ENCODE assay signal across 8 mouse cellular contexts in the genomic region with DNA sequence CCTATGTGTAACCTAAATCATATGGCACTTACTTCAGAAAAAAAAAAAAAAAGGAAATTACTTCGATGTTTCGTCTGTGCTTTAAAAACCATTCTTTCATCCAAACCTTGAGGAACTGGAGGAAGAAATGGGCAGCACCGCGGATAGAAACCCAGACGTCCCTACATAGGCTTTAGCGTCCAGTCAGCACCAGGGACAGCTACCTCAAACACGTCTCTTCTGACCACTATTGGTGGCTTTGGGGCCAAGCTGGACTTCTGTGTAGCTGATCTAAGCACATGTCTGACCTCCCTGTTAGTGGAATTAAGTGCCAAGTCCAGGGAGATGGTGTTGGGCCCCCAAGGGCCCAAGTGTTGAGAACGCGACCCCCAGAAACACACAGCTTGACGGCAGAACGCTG. TPM values are rescaled to one million over a fixed set of nuclear protein-coding genes. Genes with fewer than 3 reads are reported as not detected.
DNase-seq lines count a peak whose midpoint lies in the region; ATAC-seq and TF ChIP-seq lines count a peak whose summit lies in the region.

Gene Fbll1 (minus strand): TSS at position 11 of the 400 bp plus-strand sequence.

- H3K9ac ChIP-seq in forebrain, postnatal 0 days = peak within 1 kb of the TSS; percentile 85
- H3K9ac ChIP-seq in liver, embryonic 11.5 days (ENCODE audit: low read depth, low read length) = no peak within 1 kb of the TSS

- no peaks in the 10 kb centered on the region for H3K36me3 ChIP-seq in forebrain, postnatal 0 days (ENCODE audit: insufficient read depth)
- H3K36me3 ChIP-seq in kidney, adult 2 months (ENCODE audit: control insufficient read depth, insufficient read depth, low read length) = no peaks in the 10 kb centered on the region
- H3K36me3 ChIP-seq in liver, embryonic 11.5 days (ENCODE audit: control insufficient read depth, insufficient read depth, low read length) = no peaks in the 10 kb centered on the region

- DNase-seq in urinary bladder, adult 18-20 months (ENCODE audit: low spot score in 2 of 2) = peak; percentile 8 to 16
- no peak for DNase-seq in urinary bladder, postnatal 10 days (ENCODE audit: low spot score)
- peak; percentile 10 for DNase-seq in cerebellum, adult 11 months
- DNase-seq in forebrain, postnatal 0 days = no peak
- peak; percentile 26 for DNase-seq in kidney, adult 2 months
- DNase-seq in liver, embryonic 11.5 days (ENCODE audit: low spot score) = peak; percentile 57
- no peak for DNase-seq in spleen, postnatal 36 days (ENCODE audit: low spot score in 2 of 2)

- H3K27me3 ChIP-seq in forebrain, postnatal 0 days (ENCODE audit: insufficient read depth, low read length) = no peaks in the 10 kb centered on the region; the same call in 1 of the 2 replicates
- H3K27me3 ChIP-seq in kidney, adult 2 months (replicated peaks; ENCODE audit: control insufficient read depth, insufficient read depth, low read length) = peaks cover 3% of the 10 kb centered on the region; the same call in 1 of the 2 replicates
- H3K27me3 ChIP-seq in liver, embryonic 11.5 days (replicated peaks; ENCODE audit: control insufficient read depth, insufficient read depth, low read length) = peaks cover 57% of the 10 kb centered on the region

- 0 out of 2 replicates have a peak, but pooled peaks have one; percentile 2 for ATAC-seq in forebrain, postnatal 0 days
- ATAC-seq in liver, embryonic 11.5 days (replicated peaks; ENCODE audit: low FRiP score) = no peak

- TF ChIP-seq POLR2A in kidney, adult 2 months (IDR thresholded peaks at IDR 0.05; ENCODE audit: low read depth, low read length) = no peak
- no peak for TF ChIP-seq POLR2A in olfactory bulb, adult 2 months (IDR thresholded peaks at IDR 0.05; ENCODE audit: insufficient read depth, low read depth, low read length)

- TF ChIP-seq CTCF in forebrain, postnatal 0 days (IDR thresholded peaks at IDR 0.05; ENCODE audit: low read depth) = no peak
- TF ChIP-seq CTCF in kidney, adult 2 months (conservative IDR thresholded peaks at IDR 0.05; ENCODE audit: insufficient read depth, insufficient read length, low read depth, low read length) = no peak
- TF ChIP-seq CTCF in olfactory bulb, adult 2 months (IDR thresholded peaks at IDR 0.05; ENCODE audit: insufficient read depth, low read depth, low read length) = no peak

- H3K27ac ChIP-seq in forebrain, postnatal 0 days (ENCODE audit: low read depth, low read length) = peak within 1 kb of the TSS; percentile 92
- no peak within 1 kb of the TSS for H3K27ac ChIP-seq in kidney, adult 2 months (ENCODE audit: insufficient read depth, low read depth, low read length)
- H3K27ac ChIP-seq in liver, embryonic 11.5 days (ENCODE audit: low read depth, low read length) = no peak within 1 kb of the TSS
- peak within 1 kb of the TSS; percentile 87 for H3K27ac ChIP-seq in olfactory bulb, adult 2 months (ENCODE audit: insufficient read depth, low read depth, low read length)

- H3K9me3 ChIP-seq in forebrain, postnatal 0 days (ENCODE audit: low read length) = no peaks in the 10 kb centered on the region
- H3K9me3 ChIP-seq in liver, embryonic 11.5 days (ENCODE audit: control insufficient read depth, low read length) = no peaks in the 10 kb centered on the region

- peak within 1 kb of the TSS; percentile 72 for H3K4me3 ChIP-seq in forebrain, postnatal 0 days (ENCODE audit: low read depth, low read length)
- no peak within 1 kb of the TSS for H3K4me3 ChIP-seq in kidney, adult 2 months (ENCODE audit: insufficient read depth, low read depth, low read length)
- peak within 1 kb of the TSS; percentile 40 for H3K4me3 ChIP-seq in liver, embryonic 11.5 days (ENCODE audit: low read depth, low read length)
- peak within 1 kb of the TSS; percentile 88 for H3K4me3 ChIP-seq in olfactory bulb, adult 2 months (ENCODE audit: insufficient read depth, low read depth, low read length)

- 8% methylated on average over 11 of the region's 11 CpGs for WGBS in forebrain, postnatal 0 days
- 17% methylated on average over 11 of the region's 11 CpGs for WGBS in kidney, adult 2 months
- WGBS in liver, embryonic 11.5 days = 15% methylated on average over 11 of the region's 11 CpGs
- 4% methylated on average over 11 of the region's 11 CpGs for WGBS in olfactory bulb, adult 2 months

- peak within 1 kb of the TSS; percentile 81 for H3K4me2 ChIP-seq in forebrain, postnatal 0 days (ENCODE audit: low read depth)
- H3K4me2 ChIP-seq in liver, embryonic 11.5 days = peak within 1 kb of the TSS; percentile 59

- peaks cover 15% of the 10 kb centered on the region for H3K4me1 ChIP-seq in forebrain, postnatal 0 days (ENCODE audit: insufficient read depth)
- H3K4me1 ChIP-seq in kidney, adult 2 months (ENCODE audit: control insufficient read depth, insufficient read depth, low read length) = no peaks in the 10 kb centered on the region
- peaks cover 7% of the 10 kb centered on the region; the same call in 1 of the 2 replicates for H3K4me1 ChIP-seq in liver, embryonic 11.5 days (replicated peaks; ENCODE audit: control insufficient read depth, insufficient read depth, low read length)
- H3K4me1 ChIP-seq in olfactory bulb, adult 2 months (ENCODE audit: control insufficient read depth, insufficient read depth, low read length) = peaks cover 17% of the 10 kb centered on the region

RNA-seq across cellular contexts. Expression of gene Fbll1, which starts in this region (rescaled TPM):
- total RNA-seq in forebrain, postnatal 0 days (2014; rRNA removed) = 51.2 and 72.6 TPM in 2 replicates
- polyA plus RNA-seq in forebrain, postnatal 0 days (2015; fragmentation: Nextera tagmentation; extraction: Ambion mirVana) = 32.9 and 35.4 TPM in 2 replicates
- polyA plus RNA-seq in kidney, adult 2 months (2012; rRNA removed) = 0.05 TPM in 1 of 2 replicates, not detected in the other
- polyA plus RNA-seq in liver, embryonic 11.5 days (2014; fragmentation: Nextera tagmentation; extraction: Ambion mirVana) = not detected in 2 replicates
- polyA plus RNA-seq in olfactory bulb, adult 2 months (2012; ENCODE audit: insufficient read depth, insufficient read length, low replicate concordance, missing spikeins) = not detected in 2 replicates

Comparison
In these comparisons a context has a peak if more than half of its experiments do, and no peak if none do; other contexts are left out.
1. RNA of gene Fbll1 (polyA plus RNA-seq): 32.9 to 35.4 TPM in forebrain, postnatal 0 days; 0.05 TPM in kidney, adult 2 months, not detected in liver, embryonic 11.5 days and not detected in olfactory bulb, adult 2 months; every median in the first group is over 10 times any median in the second.
2. DNase-seq: peak in urinary bladder, adult 18-20 months (2 of 2) and cerebellum, adult 11 months (single experiment); none in urinary bladder, postnatal 10 days (single experiment), forebrain, postnatal 0 days (single experiment) and spleen, postnatal 36 days (0 of 2).
3. Peak in DNase-seq in kidney, adult 2 months; RNA of the gene not detected or under 1 TPM.
4. Peak in DNase-seq, H3K4me3 ChIP-seq and H3K4me2 ChIP-seq in liver, embryonic 11.5 days; RNA of the gene not detected or under 1 TPM.
5. H3K27ac ChIP-seq: peak in forebrain, postnatal 0 days (single experiment) and olfactory bulb, adult 2 months (single experiment); none in kidney, adult 2 months (single experiment) and liver, embryonic 11.5 days (single experiment).